Mouse (Mus musculus) liver, embryonic 15.5 days (tissue): ENCODE data around the gene Rnf114. TPM values are rescaled to one million over a fixed set of nuclear protein-coding genes. Genes with fewer than 3 reads are reported as not detected.

Experiments
- ATAC-seq: fragments of 200-750 bp; cut with Nextera tagmentation; 2 replicates; pipeline ENCODE4 v1.8.0; 2017; ENCODE audit warnings: moderate number of reproducible peaks, mild to moderate bottlenecking, moderate library complexity; ENCODE audit not compliant: insufficient read depth
- H3K27ac ChIP-seq: fragments of 300-500 bp; sonication (generic); replicated peaks from 2 replicates; pipeline ENCODE4 v1.5.1; 2015; ENCODE audit warnings: mild to moderate bottlenecking, inconsistent platforms
- H3K27me3 ChIP-seq: fragments of 300-500 bp; sonication (generic); 2 replicates; pipeline ENCODE4 v1.6.1; 2015; ENCODE audit warnings: mild to moderate bottlenecking, inconsistent platforms
- H3K36me3 ChIP-seq: fragments of 300-500 bp; sonication (generic); replicated peaks from 2 replicates; pipeline ENCODE4 v1.6.1; 2015; ENCODE audit warnings: moderate library complexity, mild to moderate bottlenecking, inconsistent platforms
- H3K4me1 ChIP-seq: fragments of 300-500 bp; sonication (generic); replicated peaks from 2 replicates; pipeline ENCODE4 v1.6.1; 2015; ENCODE audit warnings: inconsistent platforms
- H3K4me2 ChIP-seq: fragments of 300-500 bp; sonication (generic); 2 replicates; pipeline ENCODE4 v1.6.1; 2015; ENCODE audit warnings: moderate library complexity, mild to moderate bottlenecking, inconsistent platforms
- H3K4me3 ChIP-seq: fragments of 300-500 bp; sonication (generic); replicated peaks from 2 replicates; pipeline ENCODE4 v1.5.1; 2015; ENCODE audit warnings: mild to moderate bottlenecking, inconsistent platforms
- H3K9ac ChIP-seq: fragments of 300-500 bp; sonication (generic); 2 replicates; pipeline ENCODE4 v1.6.1; 2015; ENCODE audit warnings: moderate library complexity, mild to moderate bottlenecking, inconsistent platforms
- H3K9me3 ChIP-seq: fragments of 300-500 bp; sonication (generic); replicated peaks from 2 replicates; pipeline ENCODE4 v1.6.1; 2016; ENCODE audit warnings: inconsistent platforms
- WGBS: fragments of 180-500 bp; shearing (Covaris S2); methylation state at CpG from one replicate; pipeline ENCODE4 v1.1.7; 2015; ENCODE audit warnings: mixed read lengths; ENCODE audit not compliant: insufficient replicate concordance; 5-methylcytosine and 5-hydroxymethylcytosine counted together
- polyA plus RNA-seq: library from polyadenylated mRNA; unstranded; fragments of >200 nt; fragmentation: Nextera tagmentation; extraction: Ambion mirVana; gene quantifications from 2 replicates; pipeline ENCODE4 v1.2.1, GENCODE M21; 2015

Gene Rnf114
- polyA plus RNA-seq, 1 experiment from 2014 or later, result 35.3 TPM

DNA sequence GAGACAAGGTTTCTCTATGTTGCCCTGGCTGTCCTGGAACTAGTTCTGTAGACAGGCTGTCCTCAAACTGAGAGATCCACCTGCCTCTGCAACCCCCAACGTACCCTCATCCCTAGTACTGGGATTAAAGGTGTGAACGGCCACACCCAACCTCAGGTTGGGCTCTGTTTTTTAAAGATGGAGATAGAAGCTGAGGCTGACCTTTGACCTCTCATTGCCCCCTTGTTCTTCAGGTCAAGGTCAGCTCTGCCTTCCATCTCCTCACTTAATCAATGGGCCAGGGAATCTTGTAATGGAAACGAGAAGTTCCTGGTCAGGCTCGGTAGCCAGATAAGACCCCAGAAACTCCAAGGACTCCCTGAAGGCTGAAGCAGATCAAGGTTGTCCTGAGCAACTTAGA lies 38.1 kb downstream of the Rnf114 start:
- Histone ChIP-seq H3K36me3 (no peaks in the 10 kb centered on the region), H3K4me2 (no peak overlapping the region), H3K27me3 (peaks cover 18% of the 10 kb centered on the region), H3K9me3 (no peaks in the 10 kb centered on the region), H3K4me1 (0 out of 2 replicates have a peak, but pooled peaks cover 7% of the 10 kb centered on the region), H3K9ac (no peak overlapping the region), H3K27ac (no peak overlapping the region), H3K4me3 (no peak overlapping the region)
- ATAC-seq, result no peak
- 67% methylated on average over 4 of the region's 4 CpGs for WGBS

DNA sequence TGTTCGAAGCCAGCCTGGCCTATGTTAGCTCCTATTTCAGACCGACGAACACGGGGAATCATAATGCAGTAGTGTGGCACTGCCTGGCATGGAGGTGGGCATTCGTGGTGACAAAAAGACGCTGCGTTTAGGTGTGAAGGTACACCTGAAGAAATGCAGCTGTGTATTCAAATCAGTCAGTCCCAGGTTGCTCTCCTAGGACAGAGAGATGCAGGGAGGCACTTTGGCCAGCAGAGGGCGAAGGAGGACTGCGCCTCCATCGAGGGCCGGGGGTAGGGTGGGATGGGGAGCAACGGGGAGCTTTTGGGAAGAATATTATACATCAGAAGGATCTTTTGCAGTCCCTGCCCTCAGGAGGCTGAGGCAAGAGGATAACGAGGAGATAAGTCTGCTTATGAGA lies 39.7 kb downstream of the Rnf114 start:
- WGBS, result 16% methylated on average over 13 of the region's 13 CpGs

DNA sequence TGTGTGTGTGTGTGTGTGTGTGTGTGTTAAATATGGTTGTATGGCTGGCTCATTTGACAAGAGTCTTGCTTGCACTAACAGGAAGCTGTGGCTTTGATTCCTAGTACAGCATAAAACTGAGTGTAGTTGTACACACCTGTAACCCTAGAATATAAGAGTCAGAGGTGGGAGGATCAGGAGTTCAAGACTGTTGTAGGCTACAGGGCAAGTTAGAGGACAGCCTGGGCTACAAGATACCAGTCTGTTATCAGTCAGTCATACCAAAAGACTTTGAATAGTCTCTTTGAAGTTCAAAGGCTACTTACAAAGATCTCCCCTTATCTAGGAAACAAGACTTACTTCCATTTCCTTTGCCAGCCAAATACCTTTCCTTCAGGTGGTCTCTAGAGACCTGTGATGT lies 41.4 kb downstream of the Rnf114 start:
- Histone ChIP-seq H3K4me3 (no peak overlapping the region), H3K9me3 (no peaks in the 10 kb centered on the region), H3K9ac (no peak overlapping the region), H3K4me2 (no peak overlapping the region), H3K27ac (no peak overlapping the region), H3K36me3 (no peaks in the 10 kb centered on the region), H3K27me3 (peaks cover 50% of the 10 kb centered on the region), H3K4me1 (peaks cover 31% of the 10 kb centered on the region)
- ATAC-seq, result no peak

More for the DNA sequence above, 39.7 kb downstream of the Rnf114 start:
- Histone ChIP-seq H3K36me3 (no peaks in the 10 kb centered on the region), H3K9me3 (no peaks in the 10 kb centered on the region), H3K4me1 (peaks cover 20% of the 10 kb centered on the region), H3K9ac (no peak overlapping the region), H3K27ac (no peak overlapping the region), H3K27me3 (peaks cover 33% of the 10 kb centered on the region), H3K4me2 (no peak overlapping the region), H3K4me3 (no peak overlapping the region)
- ATAC-seq, result no peak

DNA sequence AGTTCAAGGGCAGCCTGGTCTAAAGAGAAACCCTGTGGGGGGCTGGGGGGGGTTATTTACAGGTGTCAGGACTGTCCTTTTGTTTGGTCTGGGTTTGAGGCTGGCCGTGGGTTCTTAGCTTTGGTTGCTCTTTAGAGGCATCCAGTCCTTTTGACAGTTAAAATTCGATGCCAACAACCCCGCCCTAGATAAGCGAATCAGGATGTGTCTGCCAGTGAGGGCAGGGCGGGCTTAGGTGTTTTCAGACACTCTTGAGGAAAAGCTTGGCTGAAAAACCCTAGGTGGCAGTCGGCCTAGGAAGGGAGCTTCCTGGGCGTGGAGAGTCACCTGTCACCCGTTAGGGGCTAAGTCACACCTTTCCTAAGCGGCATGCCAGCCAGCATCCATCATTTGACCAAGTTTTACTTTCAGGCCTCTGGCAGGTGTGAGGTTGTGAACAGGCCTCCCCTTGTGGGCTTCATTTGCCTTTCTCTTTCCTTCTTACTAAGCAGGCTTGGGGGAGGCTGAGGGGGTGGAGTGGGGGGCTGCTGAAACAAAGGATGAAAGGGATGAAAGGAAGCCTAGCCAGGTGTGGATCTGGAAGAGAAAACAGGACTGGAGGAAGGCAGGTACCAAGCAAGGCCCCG lies 44.0 kb downstream of the Rnf114 start:
- no peak overlapping the region for H3K9ac ChIP-seq
- no peaks in the 10 kb centered on the region for H3K36me3 ChIP-seq
- H3K27ac ChIP-seq, result no peak overlapping the region
- peaks cover 48% of the 10 kb centered on the region for H3K4me1 ChIP-seq
- no peaks in the 10 kb centered on the region for H3K9me3 ChIP-seq
- H3K4me3 ChIP-seq, result no peak overlapping the region
- no peak for ATAC-seq
- peaks cover 75% of the 10 kb centered on the region for H3K27me3 ChIP-seq
- WGBS, result 26% methylated on average over 10 of the region's 10 CpGs
- no peak overlapping the region for H3K4me2 ChIP-seq

DNA sequence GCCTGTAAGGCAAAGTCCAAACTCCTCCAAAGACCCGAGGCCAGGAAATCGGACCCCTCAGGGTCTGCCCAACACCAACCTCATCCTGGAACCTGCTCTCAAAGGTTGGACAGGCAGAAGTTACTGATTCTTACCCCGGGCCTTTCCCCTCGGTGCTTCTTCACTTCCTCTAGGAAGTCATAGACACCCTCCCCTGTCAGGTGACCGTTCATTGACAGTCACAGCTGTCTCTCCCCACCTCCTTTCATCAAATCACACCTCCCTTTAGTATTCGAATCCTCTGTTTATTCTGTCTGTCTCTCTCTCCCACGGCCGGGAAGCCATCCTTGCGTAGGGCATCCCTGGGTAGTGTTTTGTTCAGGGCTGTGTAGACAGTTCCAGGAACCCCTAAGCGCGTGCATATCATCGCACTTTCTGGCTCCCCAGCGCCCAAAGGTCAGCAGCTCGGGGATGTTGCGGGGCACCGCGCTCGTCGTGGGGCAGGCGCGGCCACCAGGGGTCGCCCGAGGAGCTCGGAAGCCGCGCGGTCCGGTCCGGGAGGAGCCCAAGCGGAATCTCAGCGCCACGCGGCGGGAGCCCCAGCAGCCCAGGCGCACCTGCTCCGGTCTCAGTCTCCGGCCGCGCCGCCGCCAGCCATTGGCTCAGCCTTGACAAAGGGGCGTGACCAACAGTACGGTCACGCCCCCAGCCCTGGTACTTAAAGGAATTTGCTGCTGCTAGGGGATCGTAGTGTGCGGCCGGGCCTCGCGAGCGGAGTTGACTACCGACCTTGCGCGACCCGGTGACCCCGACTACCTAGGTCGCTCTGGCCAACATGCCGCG lies 45.2 kb downstream of the Rnf114 start, which contains the start of gene Snai1:
Snai1 (plus strand) TSS at position 720 of the 822 bp plus-strand sequence.
- peak within 1 kb of the TSS; percentile 51 for H3K4me3 ChIP-seq
- peak within 1 kb of the TSS; percentile 69 for H3K4me2 ChIP-seq
- peaks cover 51% of the 10 kb centered on the region for H3K4me1 ChIP-seq
- peak; percentile 89 for ATAC-seq
- under 1% methylated on average over 58 of the region's 58 CpGs for WGBS
- H3K9me3 ChIP-seq, result no peaks in the 10 kb centered on the region
- peak within 1 kb of the TSS; percentile 35; the same call in 1 of the 2 replicates for H3K9ac ChIP-seq
- no peaks in the 10 kb centered on the region for H3K36me3 ChIP-seq
- peaks cover 76% of the 10 kb centered on the region for H3K27me3 ChIP-seq
- H3K27ac ChIP-seq, result no peak within 1 kb of the TSS

DNA sequence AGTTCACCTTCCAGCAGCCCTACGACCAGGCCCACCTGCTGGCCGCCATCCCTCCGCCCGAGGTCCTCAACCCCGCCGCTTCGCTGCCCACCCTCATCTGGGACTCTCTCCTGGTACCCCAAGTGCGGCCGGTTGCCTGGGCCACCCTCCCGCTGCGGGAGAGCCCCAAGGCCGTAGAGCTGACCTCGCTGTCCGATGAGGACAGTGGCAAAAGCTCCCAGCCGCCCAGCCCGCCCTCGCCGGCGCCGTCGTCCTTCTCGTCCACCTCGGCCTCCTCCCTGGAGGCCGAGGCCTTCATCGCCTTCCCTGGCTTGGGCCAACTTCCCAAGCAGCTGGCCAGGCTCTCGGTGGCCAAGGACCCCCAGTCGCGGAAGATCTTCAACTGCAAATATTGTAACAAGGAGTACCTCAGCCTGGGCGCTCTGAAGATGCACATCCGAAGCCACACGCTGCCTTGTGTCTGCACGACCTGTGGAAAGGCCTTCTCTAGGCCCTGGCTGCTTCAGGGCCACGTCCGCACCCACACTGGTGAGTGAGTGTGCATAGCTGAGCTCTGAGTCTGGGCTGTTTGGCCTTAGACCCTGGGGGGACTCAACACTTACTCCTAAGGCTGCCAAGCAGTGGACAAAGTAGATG lies 46.3 kb downstream of the Rnf114 start:
- H3K4me2 ChIP-seq, result peak overlapping the region; percentile 69
- H3K27ac ChIP-seq, result no peak overlapping the region
- H3K9ac ChIP-seq, result 0 out of 2 replicates have a peak overlapping the region, but pooled peaks have one; percentile 4
- peaks cover 57% of the 10 kb centered on the region for H3K4me1 ChIP-seq
- no peaks in the 10 kb centered on the region for H3K36me3 ChIP-seq
- H3K4me3 ChIP-seq, result peak overlapping the region; percentile 51
- H3K27me3 ChIP-seq, result peaks cover 72% of the 10 kb centered on the region
- ATAC-seq, result no peak
- 42% methylated on average over 34 of the region's 34 CpGs for WGBS
- no peaks in the 10 kb centered on the region for H3K9me3 ChIP-seq

DNA sequence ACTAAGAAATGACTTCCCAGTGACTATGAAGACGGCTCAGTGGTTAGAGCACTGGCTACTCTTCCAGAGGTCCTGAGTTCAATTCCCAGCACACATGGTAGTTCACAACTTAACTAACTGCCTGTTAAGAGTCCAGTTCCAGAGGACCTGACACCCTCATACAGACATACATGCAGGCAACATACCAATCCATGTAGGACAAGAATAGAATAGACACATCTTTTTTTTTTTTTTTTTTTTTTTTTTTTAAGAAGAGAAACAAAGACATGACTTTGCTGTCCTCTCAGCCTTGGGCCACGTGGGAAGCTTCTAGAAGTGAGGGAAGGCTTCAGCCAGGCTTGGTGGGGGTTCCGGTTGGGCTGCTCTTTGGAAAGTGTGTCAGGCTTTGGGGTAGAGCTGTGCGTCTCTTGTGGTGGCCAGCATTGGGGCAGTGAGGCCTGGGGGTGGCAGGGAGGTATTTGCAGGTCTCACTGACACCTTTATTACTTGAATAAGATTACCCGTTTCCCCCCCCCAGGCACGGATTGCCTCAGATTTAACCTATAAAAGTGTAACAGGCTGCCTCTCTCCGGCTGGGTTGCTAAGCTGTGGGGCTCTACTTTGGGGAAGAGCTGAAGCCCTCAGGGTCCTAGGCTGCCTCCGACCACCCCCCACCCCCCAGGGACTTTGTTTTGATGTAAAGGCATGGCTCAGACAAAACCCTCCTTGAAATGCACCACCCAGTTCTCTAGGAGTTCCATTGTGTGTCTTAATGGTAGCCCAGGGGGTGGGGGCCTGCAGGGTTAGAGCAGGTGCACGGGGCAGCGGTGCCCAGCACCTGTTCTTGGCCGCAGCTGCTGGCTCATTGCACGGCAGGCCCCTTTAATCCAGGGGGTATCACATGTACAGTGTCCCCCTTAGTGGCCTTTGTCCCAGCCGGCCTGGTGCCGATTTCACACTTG lies 47.4 kb downstream of the Rnf114 start:
- no peak for ATAC-seq
- Histone ChIP-seq H3K36me3 (no peaks in the 10 kb centered on the region), H3K4me3 (peak overlapping the region; percentile 51), H3K9ac (no peak overlapping the region), H3K27ac (no peak overlapping the region), H3K27me3 (peaks cover 68% of the 10 kb centered on the region), H3K4me1 (peaks cover 57% of the 10 kb centered on the region), H3K9me3 (no peaks in the 10 kb centered on the region), H3K4me2 (peak overlapping the region; percentile 69)
- WGBS, result 39% methylated on average over 14 of the region's 14 CpGs

GRCm38 (mm10) chr2:167540477-167541110 lies 48.1 kb downstream of the Rnf114 start:
- no peak for ATAC-seq
- 38% methylated on average over 12 of the region's 12 CpGs for WGBS
- H3K4me2 ChIP-seq, result peak overlapping the region; percentile 69
- no peaks in the 10 kb centered on the region for H3K9me3 ChIP-seq
- H3K27me3 ChIP-seq, result peaks cover 60% of the 10 kb centered on the region
- no peak overlapping the region for H3K9ac ChIP-seq
- H3K4me3 ChIP-seq, result no peak overlapping the region
- H3K36me3 ChIP-seq, result no peaks in the 10 kb centered on the region
- no peak overlapping the region for H3K27ac ChIP-seq
- peaks cover 57% of the 10 kb centered on the region for H3K4me1 ChIP-seq

DNA sequence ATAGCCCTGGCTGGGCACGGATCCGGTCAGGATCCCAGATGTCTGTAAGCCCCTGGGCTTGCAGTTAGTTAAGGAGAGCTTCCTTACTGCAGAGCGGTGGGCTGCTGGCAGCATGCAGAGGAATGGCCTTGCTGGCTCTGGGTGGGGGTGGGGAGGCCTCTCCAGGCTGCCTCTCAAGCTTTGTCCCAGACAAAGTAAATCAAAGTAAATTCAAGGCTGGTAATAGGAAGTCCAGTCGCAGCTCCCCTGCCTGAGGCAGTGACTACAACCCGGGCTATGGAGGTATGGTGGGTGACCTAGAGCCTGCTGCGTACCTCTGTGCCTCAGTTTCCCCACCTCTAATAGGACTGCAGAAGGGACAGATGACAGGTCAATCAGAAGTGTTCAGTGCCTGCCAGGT lies 48.9 kb downstream of the Rnf114 start:
- Histone ChIP-seq H3K9ac (no peak overlapping the region), H3K27ac (no peak overlapping the region), H3K4me2 (no peak overlapping the region), H3K4me3 (no peak overlapping the region), H3K4me1 (peaks cover 52% of the 10 kb centered on the region), H3K36me3 (no peaks in the 10 kb centered on the region), H3K9me3 (no peaks in the 10 kb centered on the region), H3K27me3 (peaks cover 54% of the 10 kb centered on the region)
- WGBS, result 34% methylated on average over 6 of the region's 6 CpGs
- no peak for ATAC-seq

DNA sequence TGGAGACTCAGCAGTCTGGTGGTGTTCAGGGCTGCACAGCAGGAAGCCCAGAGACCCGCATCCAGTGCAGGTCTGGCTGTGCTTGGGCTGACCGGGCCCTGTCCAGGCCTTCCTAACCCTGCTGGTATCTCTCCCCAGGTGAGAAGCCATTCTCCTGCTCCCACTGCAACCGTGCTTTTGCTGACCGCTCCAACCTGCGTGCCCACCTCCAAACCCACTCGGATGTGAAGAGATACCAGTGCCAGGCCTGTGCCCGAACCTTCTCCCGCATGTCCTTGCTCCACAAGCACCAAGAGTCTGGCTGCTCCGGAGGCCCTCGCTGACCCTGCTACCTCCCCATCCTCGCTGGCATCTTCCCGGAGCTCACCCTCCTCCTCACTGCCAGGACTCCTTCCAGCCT lies 49.3 kb downstream of the Rnf114 start:
- Histone ChIP-seq H3K4me1 (peaks cover 48% of the 10 kb centered on the region), H3K4me2 (no peak overlapping the region), H3K27ac (no peak overlapping the region), H3K27me3 (peaks cover 49% of the 10 kb centered on the region), H3K9me3 (no peaks in the 10 kb centered on the region), H3K36me3 (no peaks in the 10 kb centered on the region), H3K4me3 (no peak overlapping the region), H3K9ac (no peak overlapping the region)
- 75% methylated on average over 12 of the region's 12 CpGs for WGBS
- no peak for ATAC-seq
